ENCODE assay signal across 24 mouse cellular contexts in genomic region chr12:90332459-90332858, GRCm38 (mm10).
DNase-seq lines count a peak whose midpoint lies in the region; ATAC-seq and TF ChIP-seq lines count a peak whose summit lies in the region.
"Had no signal": no experiment of that assay in that cellular context is flagged by ENCODE, and none has a peak within 500 bp of the region (broad histone marks: within the 10 kb centered on the region; RNA-seq: fewer than 3 reads in every experiment).

No protein-coding gene starts in this region.

- TF ChIP-seq CTCF in gastrocnemius, adult 2 months (IDR thresholded peaks at IDR 0.05) = no peak

- DNase-seq in brain, adult 2 months (ENCODE audit: low read depth, low spot score) = peak; percentile 94
- DNase-seq in cerebellum, adult 11-12 months = peak; percentile 71
- peak; percentile 79 for DNase-seq in cerebellum, adult 9-10 months
- DNase-seq in cerebellum, postnatal 25 days = peak; percentile 46 to 68
- no peak for DNase-seq in gastrocnemius, postnatal 10 days
- DNase-seq in gastrocnemius, adult 2 months = no peak
- DNase-seq: adrenal gland, postnatal 25 days; gastrocnemius, postnatal 25 days; heart, adult 18-20 months; heart, postnatal 10 days; heart, postnatal 4 days; kidney, adult 8-10 months had no signal

- intact Hi-C loops in gastrocnemius, adult 2 months (cut with DNase I) = no loop called here

- H3K4me3 ChIP-seq in gastrocnemius, adult 2 months = no peak overlapping the region
- H3K4me3 ChIP-seq: embryonic facial prominence, embryonic 15.5 days; erythroblast, embryonic 14.5 days; forebrain, embryonic 10.5 days; heart, embryonic 10.5 days; hindbrain, embryonic 12.5 days had no signal

- H3K27ac ChIP-seq in gastrocnemius, adult 2 months = no peak overlapping the region
- H3K27ac ChIP-seq: embryonic facial prominence, embryonic 15.5 days; forebrain, embryonic 10.5 days; heart, embryonic 10.5 days; hindbrain, embryonic 12.5 days had no signal

- no peak for ATAC-seq in granulocyte monocyte progenitor cell, adult 5-6 weeks (replicated peaks; ENCODE audit: poor library complexity, severe bottlenecking)
- ATAC-seq: activated CD4-positive, CD25-positive, alpha-beta regulatory T cell, adult 4 months; forebrain, embryonic 14.5 days; hindbrain, embryonic 16.5 days; inflammation-experienced regulatory T-cells, adult 6 months; intestine, postnatal 0 days; Patski had no signal

Comparison
In these comparisons a context has a peak if more than half of its experiments do, and no peak if none do; other contexts are left out.
1. DNase-seq: peak in brain, adult 2 months (single experiment), cerebellum, adult 11-12 months (single experiment), cerebellum, adult 9-10 months (single experiment) and cerebellum, postnatal 25 days (2 of 2); none in gastrocnemius, postnatal 10 days (single experiment) and gastrocnemius, adult 2 months (single experiment).